Mouse (Mus musculus) cerebellum, adult 2 months (tissue): ENCODE data around the gene Zfp867.

Experiments used
- CTCF ChIP-seq: fragments of 200-500 bp; IDR thresholded peaks from 2 replicates; pipeline ENCODE4 v1.5.1; 2011; ENCODE audit warnings: low read depth, mild to moderate bottlenecking, control low read depth, low read length, moderate library complexity, borderline replicate concordance; ENCODE audit not compliant: insufficient read depth
- POLR2A ChIP-seq: fragments of 200-500 bp; IDR thresholded peaks from 2 replicates; pipeline ENCODE4 v1.6.1; 2011; ENCODE audit warnings: low read length, control low read depth, borderline replicate concordance; ENCODE audit not compliant: insufficient read depth

GRCm38 (mm10) chr11:59496672-59497310, 24.5 kb upstream of the Zfp867 start:
- TF ChIP-seq POLR2A (no peak), CTCF (no peak)
